Mouse (Mus musculus) thymus, postnatal 36 days (tissue): ENCODE measurements at regions not wholly inside any gene's neighbourhood (a gene's known extent, or its start where the extent isn't known, plus 50 kb on each side); places are given as distances from the start of the nearest gene placed in this dataset.

Source experiments
- DNase-seq, 2 experiments: peaks; one replicate each; pipeline ENCODE4 v3.0.0; 2022; ENCODE audit warnings: mixed read lengths in 2 of 2

DNA sequence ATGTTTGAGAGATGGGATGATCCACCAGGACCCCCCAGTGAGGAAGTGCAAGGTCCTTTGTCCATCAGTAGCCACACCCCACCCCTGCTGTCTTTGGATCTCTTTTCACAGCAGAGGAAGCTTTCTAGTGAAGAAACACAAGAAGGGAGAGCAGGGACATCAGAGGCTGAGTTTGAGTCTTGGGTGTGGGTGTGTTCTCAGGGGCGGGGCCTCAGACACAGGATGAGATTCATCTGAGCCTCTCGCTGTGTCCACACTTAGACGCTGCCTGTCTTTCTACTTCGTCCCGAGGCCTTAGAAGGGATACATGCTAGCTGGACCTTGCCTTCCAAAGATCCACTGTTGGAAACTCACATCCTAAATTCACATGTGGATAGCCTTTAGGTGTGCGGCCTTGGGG, 893.5 kb upstream of the Car8 start:
- no peak for DNase-seq

DNA sequence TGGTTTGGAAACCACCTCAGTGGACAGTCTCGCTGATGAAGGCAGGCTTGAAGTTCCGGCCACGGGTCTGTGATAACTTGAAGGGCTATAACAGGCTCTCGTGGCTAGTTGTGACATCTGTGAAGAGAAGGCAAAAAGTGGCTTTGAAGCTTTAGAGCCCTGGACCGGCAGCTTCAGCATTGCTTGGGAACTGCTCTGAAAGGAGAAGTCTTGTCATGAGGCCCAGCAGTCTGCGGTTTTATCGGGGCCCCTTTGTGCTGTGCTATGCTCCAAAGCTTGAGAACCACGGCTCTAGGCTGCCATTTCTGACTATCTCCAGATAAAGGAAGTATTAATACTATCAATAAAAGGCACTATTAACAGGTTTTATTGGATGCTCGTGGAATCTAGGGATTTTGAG, 892.8 kb upstream of the Car8 start:
- DNase-seq = no peak

DNA sequence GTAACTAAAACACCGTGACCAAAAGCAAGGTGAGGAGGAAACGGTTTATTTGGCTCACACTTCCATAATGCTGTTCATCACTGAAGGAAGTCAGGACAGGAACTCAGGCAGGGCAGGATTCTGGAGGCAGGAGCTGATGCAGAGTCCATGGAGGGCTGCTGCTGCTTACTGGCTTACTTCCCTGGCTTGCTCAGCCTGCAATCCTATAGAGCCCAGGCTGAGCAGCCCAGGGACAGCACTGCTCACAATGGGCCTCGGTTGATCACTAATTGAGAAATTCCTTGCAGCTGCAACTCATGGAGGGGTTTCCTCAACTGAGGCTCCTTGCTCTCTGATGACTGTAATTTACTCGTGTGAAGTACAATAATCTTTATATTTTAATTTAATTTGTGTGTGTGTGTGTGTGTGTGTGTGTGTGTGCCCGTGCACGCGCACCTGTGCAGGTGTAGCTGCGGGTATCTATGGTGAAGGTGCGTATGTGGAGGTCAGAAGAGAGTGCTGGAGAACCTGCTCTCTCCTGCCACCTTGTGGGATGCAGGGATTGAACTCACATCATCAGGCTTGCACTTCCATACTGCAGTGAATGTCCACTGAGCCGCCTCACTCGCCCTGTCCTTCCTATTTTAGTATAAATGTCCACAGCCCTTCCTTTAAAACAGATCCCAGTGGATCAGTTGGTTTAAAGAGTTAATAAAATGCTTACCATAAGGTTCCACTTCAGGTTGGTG, 886.6 kb upstream of the Car8 start:
- DNase-seq = peak in 1 of 2 experiments; percentile 21

DNA sequence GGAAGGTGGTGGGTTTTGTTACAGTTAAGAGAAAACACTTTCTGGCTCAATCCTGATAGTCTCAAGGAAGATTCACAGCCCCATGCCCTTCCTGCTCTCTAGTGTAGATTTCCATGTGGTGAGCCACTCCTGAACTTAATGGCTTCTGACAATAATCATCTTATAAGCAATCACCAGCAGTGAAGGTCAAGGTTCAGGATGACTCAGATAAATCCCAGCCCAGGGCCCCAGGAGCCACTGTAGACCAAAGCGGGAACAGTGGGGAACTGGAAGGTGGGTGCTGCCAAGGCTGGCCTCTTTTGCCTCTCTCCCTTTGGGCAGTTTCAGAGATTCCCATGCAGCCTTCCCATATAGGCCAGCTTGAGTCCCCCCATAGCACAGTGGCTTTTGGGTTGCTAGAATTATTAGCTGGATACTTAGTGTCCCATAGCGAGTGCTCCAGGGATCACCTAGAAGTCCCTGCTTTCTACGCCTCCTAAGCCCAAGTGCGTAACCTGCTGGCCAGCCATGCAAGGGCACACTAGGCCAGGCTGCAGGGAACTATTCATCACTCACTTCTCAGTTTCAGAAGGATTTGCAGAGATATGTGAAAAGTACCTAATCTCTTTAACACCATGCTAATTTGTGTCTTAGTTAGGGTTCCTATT, 885.9 kb upstream of the Car8 start:
- no peak for DNase-seq

DNA sequence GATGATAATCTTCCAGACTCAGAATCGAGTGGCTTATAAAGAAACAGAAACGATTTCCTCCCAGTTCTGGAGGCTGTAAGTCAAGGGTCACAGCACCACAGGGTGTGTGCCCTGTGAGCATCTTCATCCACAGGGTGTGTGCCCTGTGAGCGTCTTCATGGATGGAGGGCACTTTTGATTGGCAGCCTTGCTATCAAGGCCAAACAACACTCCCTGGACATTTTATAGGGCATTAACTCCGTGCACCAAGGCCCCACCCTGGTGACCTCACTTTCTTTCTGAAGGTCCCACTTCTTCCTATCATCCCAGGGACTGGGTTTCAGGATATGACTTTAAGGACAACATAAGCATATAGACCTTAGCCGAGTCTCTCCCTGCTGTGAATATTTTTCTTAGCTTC, 885.3 kb upstream of the Car8 start:
- DNase-seq = no peak

DNA sequence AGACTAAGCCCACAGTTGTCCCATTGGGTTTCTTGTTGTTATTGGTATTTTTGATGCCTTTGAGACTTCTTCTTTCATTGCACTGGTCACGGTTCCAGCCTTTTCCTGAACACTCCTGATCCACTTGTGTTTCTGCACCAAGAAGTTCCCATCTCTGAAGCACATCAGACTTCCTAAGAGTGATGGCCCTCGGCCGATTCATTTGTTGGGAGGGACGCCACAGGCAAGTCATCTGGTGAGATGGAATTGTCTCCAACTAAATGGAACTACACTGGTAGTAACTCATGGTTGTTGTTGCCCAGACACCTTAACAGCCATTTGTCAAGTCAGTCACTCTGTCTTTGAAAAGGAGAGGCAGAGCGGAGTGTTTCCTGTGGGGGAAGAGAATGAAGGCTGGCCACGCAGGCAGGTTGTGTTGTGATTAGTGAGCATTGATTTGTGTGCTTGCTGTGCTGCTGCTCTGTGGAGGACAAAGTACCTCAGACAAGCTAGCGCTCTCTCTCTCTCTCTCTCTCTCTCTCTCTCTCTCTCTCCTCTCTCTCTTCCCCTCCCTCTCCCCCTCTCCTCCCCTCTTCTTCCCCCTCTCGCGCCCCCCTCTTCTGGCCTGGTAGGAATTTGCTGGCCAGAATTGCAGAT, 884.7 kb upstream of the Car8 start:
- no peak for DNase-seq

DNA sequence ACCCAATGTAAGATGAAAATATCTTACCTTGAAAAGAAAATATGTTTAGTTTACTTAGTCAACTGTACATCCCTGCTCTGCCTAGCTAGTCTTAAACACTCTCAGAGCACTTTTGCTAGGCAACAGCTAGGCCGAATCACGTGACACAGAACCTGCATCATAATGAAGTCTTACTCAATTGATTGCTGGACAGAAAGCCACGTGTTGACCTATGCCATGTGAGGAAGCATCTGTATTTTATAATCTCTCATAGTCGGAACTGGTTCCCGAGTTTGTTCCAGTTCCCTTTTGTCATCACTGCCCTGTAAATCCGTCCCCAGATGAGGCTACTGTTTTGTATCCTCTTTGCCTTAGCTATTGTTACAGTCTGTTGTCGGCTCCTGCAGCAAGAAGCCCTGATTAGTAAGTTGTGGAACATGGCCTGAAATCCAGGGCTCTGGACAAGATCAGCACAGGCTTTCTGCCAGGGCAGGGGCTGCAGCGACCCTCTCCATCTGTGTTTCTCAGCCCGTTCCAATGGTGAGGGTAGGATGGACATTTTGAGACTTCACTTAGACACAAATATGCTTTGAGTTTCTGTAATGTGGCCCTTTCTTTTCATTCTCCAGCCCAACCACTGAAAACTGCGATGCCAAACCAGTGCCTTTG, 883.9 kb upstream of the Car8 start:
- DNase-seq = no peak

DNA sequence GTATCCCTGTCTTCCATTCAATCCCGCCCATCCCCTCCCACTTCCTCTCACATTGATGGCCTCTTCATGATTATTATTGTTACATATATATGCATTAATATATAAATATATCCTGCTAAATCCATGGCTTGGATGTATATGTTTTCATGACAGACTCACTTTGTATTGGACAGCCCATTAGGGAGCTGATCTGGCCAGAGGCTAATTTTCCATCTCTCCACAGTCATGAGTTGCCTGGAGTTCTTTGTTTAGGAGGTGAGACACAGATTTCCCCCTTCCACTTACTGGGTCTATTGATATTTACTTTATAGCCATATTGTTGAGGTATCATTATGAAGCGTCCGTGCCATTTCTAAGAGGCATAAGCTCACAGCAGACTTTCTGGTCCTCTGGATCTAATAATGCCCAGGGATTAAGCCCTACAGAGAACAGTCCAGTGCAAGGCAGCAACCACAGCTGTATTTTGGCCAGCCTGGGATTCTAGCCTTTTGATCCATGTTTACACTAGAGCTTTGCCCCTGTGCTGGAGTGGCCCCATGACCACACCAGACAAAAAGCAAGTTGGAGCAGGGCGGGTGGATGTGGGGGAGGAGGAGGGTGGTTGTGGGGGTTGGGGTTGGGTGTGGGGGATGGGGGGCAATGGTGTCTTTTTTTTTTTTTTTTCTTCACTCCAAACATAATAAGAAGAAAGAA, 878.3 kb upstream of the Car8 start:
- DNase-seq = no peak

DNA sequence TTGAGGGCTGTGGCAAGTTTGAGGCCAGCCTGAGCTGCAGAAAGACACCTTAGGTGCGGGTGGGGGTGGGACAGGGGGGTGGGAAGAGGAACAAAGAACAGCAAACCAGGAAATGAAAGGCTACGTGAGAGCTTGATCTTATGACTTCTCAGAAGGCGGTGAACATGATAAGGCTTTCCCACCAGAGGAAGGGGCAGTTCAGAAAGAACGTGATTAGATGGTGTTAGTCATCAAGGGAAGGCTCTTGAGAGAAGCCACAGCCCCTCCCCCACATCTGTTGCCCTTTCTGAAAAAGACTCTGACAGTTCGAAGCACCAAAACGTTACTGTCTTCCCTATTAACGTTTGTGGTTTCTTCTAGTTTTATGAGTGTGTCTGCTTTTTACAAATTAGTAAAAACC, 877.0 kb upstream of the Car8 start:
- no peak for DNase-seq

DNA sequence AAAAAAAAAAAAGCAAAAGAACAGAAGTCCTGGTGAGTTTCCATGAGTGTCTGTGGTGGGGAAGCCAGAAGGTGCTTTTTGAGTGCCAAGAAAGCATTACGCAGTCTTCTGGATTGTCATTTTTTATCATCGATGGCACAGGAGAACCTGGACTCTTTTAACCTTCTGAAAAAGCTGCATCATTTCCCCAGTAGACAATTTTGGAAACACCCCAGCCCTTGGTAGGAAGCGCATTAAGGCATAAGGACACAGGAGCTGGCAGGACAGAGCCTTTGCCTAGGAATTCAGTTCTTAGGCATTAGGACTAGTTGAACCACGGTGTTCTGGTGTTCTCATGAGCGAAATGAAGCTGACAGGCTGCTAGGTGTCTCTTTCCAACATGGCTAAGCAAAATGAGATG, 875.1 kb upstream of the Car8 start:
- no peak for DNase-seq

DNA sequence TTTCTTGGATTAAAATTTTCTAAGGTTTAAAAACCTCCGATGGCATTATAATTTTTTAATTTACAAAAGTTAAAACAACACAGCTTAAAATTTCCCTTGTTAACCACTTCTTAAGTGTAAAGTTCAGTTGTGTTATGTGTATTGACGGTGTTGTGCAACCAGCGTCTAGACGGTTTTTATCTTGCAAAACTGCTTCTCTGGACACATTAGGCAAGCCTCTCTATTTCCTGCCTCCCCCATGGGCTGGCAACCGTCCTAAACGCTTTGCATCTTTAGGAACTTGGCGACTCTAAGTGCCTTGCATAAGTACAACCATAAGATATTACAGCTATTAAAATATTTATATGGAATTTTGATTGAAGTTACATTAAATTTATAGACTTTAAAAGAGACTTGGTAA, 871.5 kb upstream of the Car8 start:
- no peak for DNase-seq

DNA sequence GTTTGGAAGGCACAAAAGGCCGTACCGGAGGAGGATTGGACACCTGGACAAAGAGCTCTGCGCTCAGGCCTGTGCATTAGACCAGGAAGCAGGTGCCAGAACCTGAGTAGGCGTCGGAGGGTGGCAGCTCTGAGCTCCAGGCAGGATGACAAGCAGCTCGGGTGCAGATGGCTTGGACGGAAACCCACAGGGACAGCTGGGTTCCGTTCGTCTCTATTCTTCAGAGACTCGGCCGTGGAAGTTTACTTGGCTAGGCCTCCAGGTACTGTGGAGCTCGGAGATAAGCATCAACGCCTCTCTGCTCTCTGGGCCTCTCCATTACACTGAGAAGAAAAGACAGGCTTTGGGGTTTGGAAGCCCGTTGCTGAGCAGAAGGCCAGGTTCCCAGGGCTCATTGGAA, 868.5 kb upstream of the Car8 start:
- DNase-seq = peak; percentile 15 to 31

DNA sequence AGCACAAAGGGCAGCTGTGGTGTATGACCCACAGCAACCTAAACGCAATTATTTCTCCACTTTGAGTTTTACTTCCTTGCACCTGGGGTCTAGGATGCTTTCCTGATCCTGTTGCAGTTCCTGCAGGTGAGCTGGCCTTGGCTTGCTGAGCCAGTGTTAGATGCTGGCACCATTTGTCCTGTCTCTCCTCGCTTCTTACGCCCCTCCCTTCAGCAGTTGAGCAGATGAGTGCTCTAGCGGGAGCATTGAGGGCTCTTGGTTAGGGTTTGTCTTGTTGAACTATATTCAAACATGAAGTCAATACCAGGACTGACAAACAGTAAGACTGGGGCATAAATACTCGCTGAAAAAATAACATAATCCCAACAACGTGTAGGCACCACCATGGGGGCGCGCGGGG, 867.9 kb upstream of the Car8 start:
- DNase-seq = no peak

DNA sequence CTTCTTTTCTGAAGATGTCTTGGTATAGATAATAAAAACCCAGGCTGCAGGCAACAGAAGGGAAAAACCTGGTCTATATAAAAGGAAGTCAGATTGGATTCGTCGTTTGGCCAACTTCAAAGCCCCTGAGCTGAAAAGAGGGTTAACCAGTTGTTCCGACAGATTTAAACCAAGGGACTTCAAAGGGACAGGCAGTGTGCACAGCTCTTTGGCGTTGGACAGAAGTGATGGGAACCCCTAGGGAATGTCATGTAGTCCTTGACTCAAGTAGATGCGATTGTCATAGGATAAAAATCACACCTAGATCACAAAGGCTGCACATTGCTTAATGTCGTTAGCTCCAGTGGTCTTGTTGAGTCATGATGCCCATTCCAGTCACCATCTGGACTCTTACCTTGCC, 865.8 kb upstream of the Car8 start:
- no peak for DNase-seq

DNA sequence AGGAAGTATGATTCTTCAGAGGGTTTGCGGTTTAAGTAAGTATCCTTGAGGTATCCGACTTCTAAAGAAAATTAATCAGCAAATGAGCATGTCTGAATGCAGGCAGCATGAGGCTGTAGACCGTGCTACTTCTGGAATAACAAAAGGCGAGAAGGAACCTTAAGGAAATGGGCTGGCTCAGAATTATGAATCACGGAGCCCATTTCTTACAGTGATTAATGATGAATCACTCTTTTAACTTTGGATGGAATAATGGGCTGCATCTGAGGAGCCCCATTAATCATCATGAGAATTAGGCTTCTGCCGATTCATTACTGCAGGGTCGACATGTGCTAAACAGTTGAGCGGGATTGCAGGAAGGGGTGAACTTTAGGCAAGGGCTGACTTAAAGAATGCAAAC, 865.1 kb upstream of the Car8 start:
- DNase-seq = no peak

DNA sequence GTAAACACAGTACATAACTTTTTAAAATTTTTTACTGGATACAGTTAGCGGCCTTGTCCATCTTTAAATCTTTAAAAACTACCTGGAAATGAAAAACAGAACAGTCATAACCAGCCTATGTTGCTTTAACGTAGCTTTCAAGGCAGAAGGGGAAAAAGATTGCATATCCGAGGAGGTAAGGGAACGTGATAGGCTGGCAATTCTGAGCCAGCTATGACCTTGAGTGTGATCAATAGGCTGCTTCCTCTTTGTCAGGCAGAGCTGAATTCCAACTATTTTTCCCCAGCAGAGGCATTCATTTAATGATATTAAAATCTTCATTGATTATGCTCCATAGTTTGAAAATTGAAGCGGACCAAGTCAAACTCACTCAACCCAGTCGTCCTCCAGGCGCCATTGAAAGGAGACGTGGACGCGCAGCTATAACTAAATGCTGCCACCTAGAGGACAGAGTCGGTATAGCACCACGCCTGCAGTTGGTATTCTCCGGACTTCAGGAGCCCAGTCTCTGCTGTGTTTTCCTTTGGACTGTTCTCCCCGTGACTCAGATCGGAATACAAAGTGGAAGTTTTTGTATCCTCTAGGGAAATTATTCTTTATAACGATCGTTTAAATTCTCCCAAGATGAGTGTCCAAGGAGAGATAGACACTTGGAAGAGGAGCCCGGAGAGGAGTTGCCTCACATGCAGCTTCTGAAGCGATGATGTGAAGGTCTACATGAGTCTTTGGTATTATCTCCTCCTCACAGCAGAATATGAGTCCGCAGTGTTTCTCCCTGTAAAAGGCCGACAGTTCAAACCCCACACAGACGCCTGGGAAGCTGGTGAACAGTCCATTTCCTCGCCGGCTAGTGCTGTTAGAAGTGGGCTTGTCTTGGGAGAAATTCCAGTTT, 858.2 kb upstream of the Car8 start:
- peak; percentile 61 to 77 for DNase-seq

DNA sequence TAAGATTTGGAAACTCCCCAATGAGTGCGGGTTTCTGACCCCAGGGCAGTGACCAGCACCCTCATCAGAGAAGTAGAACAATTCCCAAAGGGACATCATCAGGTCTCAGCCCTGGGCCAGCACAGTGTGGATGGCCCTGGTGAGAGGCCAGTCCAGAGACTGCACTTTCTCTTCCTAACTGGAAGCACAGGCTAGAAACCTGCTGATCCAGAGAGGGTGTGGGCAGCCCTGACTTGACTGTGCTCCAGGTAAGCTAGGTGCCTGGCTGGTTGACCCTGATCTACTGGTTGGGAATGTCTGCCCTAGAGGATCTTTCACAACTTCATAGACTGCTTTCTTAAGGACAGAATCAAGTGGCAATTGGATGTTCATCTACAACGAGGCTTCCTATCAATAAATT, 857.4 kb upstream of the Car8 start:
- no peak for DNase-seq

DNA sequence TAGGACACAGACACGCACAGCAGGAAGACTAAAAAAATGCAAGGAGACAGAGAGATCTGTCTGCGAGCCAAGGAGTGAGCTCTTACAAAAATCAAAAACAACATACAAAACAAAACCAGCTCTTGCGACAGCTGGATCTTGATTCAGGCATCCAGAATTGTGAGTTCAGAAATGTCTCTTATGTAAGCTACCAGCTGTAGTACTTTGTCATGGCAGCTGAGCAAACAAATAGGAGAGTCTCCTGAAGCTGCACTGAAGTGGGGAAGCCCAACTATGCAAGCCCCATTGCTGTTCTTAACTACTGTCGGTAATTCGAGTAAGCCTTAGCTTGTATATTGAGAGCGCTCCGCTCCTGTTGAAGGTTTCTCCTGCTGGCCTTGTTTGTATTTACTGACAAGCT, 856.8 kb upstream of the Car8 start:
- DNase-seq = no peak

DNA sequence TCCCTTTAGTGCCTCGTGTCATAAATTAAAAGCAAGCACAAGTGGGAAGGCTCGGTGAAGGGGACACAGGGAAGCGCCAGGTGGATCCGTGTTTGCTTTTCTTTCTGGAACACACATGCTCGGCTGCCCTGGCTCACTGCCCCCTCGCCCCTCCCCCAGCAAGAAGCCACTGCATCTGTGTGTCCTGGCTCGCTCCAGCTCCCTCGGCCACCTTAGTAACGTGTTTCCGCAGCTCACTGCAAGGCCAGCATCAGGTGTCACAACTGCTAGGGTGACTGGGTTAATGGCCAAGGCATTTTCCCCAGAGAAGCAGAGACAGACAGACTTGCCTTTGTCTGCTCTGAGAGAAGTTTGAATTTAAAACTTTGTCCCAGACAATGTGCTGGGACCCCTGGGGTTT, 855.7 kb upstream of the Car8 start:
- no peak for DNase-seq

DNA sequence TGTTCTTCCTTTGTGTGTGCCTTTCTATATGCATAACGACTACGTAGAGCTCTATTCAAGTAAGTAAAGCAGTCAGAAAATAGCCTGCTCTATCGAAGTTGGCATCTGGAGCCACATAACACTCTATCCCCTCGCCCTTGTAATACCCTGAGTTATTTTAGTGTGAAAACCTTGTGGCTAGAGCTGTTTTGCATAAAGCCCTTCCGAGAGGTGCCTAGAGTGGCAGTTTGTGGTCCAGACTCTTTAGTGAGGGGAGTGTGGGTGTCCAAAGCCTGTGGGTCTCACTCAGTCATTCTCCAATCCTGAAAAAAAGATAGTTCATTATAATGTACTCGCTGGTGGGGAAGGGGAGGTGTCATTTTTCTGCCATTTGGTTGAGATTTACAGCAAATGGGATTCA, 855.2 kb upstream of the Car8 start:
- DNase-seq = no peak

DNA sequence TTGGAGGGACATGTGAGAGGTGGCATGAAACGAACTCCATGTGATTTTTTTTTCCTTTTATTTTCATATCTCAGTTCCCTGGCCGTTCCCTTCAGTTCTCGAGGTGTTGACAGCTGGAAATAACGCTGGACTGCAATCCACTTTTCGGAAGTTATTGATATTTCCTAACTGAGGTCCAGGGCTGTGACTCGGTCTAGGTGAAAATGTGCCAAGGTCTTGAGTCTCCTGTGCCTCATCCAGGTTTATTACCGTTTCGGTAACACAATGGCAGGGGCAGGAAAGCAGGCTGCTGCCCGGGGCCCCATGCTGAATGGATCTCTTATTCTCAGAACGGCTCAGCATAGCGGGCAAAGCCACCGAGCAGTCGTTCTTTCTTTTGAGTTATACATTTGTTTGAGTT, 844.7 kb upstream of the Car8 start:
- no peak for DNase-seq
